Mouse (Mus musculus) megakaryocyte-erythroid progenitor cell, adult 5-6 weeks (primary cell): ENCODE measurements at regions not wholly inside any gene's neighbourhood (a gene's known extent, or its start where the extent isn't known, plus 50 kb on each side); places are given as distances from the start of the nearest gene placed in this dataset.
"Not testable (repeated sequence)": the region's sequence is repeated elsewhere in the genome, so short reads cannot be mapped to it uniquely, and the experiment has no call there.

ENCODE experiments used
- ATAC-seq: replicated peaks from 2 replicates; pipeline ENCODE4 v1.8.0; 2016; ENCODE audit warnings: mild to moderate bottlenecking, inconsistent platforms; ENCODE audit not compliant: severe bottlenecking, poor library complexity, low FRiP score, low TSS enrichment

DNA sequence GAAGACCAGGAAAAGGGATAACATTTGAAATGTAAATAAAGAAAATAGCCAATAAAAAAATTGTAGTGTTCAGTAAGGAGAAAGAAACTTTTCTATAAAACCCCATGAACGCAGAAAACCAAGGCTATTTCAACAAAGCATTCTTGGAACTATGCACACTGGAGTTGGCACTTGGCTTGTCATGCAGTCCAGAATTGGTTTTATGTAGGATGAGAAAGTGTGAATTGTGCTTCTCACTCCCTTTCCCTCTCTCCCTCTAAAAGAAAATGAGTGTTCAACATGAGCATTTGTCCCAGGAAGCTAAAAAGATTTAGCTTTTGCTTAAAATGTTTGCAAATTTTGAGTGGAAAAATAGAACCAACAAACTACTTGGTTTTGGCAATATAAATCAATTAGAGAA lies 841.6 kb upstream of the Adam24 start:
- no peak for ATAC-seq

DNA sequence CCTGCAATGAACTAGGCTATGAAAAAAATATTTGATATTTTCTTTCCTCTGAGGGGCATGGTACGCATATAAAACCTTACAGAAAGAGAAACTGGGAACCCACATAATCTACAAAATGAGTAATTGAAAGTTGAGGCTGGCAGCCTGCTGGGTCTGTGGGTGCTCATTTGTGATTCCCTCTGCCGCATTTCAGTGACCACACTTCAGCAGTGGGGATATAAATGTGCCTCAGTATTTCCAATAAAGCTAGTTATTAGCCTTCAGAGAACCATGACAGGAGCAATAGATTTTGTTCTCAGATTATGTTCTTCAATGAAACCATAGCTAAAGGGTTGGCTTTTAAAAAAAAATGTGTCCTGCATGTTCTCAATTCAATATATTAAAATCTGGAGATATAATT lies 828.0 kb upstream of the Adam24 start:
- ATAC-seq: no peak

DNA sequence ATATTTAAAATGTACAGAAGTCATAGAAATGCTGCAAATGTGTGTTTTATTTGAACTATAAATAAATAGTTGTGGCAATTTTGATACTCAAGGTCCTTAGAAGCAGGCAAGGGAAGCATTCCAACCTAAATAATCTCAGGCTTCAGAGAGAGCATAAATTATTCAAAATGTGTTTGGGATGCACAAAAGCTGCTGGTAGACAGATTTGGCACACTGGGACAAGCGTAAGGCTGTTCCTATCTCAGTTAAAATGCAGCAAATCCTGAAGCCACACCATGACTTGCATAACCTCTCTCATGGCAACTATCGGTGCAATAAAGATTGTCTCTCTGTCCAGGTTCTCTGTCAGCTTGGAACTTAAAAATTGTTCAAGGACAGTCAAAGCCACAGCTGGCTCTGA lies 812.3 kb upstream of the Adam24 start:
- no peak for ATAC-seq

DNA sequence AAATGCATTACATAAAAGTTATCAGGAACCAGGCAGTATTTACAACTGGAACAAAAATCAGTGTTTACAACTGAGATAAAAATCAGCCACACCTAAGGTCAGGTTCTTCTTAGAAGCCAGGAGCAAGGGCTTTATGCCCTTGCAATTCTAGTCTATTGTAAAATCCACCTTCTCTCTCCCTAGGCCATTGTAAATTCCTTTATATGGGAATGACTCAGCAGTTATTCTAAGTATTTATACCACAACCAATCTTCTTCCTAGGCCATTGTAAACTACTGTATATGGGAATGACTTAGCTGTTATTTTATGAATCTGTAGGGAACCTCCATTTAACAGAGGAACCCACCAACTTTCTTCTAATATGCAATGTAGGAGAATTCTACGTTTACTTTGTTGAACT lies 772.6 kb upstream of the Adam24 start:
- no peak for ATAC-seq

DNA sequence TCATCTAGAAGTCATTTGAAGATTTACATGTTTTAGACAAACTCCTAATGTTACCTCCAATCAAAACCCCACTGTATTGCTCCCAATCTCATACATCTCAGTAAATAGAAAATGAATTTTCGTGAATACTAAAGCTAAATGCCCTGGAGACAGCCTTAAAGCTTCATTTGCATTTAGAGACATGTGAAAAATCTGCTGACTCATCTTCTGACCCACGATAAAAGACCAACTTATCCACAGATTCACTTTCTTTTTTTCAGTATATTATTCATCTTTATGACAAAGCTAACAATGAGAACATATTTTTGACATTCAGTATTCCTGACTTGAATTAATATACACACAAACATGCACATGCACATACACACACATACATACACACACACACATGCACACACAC lies 762.0 kb upstream of the Adam24 start:
- no peak for ATAC-seq

DNA sequence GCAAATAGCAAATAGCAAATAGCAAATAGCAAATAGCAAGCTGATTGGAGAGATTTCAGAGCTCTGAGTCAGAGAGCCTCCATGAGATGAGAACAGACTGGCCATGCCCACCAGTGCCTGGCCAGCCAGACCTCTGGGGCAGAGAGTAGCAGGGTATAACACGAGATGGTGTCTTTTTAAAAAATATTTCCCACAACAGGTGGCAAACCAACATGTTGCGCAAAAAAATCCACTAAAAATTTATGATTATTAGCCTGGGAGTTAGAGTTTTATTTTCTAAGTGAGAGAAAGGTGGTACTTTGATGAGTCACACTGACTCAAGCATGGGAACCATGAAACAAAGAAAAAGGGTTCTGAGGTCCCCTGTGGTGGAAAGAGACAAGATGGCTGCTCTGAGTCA lies 753.5 kb upstream of the Adam24 start:
- ATAC-seq: no peak

DNA sequence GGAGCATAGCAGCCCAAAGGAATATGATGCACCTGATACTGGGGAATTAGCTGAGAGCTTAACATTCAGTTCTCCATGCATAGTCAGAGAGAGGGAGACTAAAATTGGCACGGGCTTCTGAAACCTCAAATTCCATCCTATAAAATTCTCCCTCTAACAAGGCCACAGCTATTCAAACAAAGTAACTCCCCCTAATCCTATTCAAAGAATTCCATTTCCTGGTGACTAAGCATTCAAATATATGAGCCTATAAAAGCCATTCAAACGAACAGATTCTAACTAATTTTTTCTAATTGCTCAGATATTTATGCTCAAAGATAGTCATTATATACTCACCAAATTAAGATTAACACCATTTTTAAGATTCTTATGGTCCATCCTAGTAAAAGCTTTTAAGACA lies 751.1 kb upstream of the Adam24 start:
- no peak for ATAC-seq

DNA sequence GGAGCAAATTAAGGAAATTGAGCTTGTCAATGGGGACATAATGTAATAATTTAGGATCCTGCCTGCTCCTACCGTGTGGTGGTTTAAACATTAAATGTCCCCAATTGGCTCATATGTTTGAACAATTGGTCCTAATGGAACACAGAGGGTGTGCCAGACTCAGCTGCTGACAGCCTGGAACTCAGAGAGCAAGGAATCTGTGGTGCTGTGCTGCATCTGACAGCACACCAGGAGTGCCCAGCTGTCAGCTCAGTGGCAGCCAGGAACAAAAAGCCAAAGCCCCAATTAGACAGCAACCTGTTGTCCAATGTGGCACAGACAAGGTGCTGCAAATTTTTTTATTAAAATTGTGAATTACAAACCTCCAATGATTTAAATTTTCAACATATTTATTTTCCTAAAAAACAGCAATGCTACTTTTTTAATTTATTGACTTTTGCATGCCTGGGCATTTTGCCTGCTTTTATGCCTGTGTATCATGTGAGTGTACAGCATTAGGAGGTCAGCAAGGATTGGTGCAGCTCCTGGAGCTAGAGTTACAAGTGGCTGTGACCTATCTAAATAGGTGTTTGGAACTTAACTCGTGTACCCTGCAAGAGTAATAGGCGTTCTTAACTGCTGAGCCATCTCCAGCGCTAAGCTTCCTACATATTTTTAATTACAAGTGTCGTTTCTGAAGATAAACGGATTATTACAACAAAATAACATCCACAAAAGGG lies 724.5 kb upstream of the Adam24 start:
- ATAC-seq: no peak

DNA sequence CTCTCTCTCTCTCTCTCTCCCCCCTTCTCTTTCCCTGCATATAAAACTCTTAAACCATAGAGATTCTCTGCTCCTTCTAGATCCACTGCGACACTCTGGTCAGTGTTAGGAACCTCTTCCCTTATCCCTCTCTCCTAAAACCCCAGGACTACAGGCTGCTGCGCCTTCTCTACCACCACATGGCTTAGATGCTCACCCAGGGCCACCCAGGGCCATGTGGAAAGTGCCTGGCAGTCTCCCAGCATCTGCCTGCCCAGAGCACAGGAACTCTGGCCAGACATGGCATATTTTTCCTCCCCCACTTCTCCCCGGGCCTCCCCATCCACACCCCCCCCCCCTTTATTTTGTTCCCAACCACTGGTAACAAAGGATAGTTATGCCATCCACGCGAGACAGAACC lies 720.4 kb upstream of the Adam24 start:
- ATAC-seq: no peak

DNA sequence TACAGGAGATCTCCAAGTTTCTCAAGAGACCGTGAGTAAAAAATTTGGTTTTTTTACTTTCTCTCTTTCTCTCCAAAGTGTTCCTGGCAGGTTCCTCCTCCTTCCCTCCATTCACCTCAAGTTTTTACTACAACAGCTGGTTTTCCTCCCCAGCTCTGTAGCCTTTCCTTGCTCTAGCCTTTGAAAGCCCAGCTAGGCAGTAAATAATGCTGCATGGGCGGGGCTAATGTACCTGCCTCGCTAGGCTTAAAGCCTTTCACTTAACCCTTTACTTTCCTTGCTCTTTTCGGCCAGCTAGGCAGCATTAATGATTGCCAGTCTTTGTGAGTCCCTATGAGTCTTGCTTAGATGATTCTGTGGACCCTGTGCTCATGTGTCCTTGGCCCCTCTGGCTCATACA lies 720.0 kb upstream of the Adam24 start:
- no peak for ATAC-seq

DNA sequence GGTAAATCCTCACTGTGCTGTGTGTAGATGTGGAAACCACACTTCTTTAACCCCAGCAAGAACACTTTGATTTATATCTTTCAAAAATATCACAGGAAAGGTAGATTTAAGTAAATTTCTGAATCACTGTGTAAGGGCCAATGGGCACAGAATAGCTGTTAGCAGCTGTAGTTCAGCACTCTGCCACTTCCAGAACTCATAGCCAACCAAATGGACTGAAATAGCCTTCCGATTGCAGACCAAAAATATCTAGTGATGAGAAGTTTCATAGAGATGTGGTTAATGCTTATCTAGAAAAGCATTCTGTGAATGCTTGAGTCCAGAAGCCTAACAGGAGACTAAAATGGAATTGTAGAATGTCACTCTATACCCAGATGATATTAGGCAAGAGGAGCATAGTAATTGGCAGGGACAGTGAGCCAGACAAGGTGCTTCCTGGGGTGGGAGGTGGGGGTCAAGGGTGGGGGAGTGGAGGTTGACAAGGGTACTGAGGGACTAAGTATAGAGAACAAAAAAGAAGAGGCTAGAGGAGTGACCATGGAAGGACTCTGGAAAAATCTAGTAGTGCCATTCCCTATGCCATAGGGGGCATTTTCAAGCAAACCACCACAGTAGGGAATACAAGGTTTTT lies 669.6 kb upstream of the Adam24 start:
- no peak for ATAC-seq

DNA sequence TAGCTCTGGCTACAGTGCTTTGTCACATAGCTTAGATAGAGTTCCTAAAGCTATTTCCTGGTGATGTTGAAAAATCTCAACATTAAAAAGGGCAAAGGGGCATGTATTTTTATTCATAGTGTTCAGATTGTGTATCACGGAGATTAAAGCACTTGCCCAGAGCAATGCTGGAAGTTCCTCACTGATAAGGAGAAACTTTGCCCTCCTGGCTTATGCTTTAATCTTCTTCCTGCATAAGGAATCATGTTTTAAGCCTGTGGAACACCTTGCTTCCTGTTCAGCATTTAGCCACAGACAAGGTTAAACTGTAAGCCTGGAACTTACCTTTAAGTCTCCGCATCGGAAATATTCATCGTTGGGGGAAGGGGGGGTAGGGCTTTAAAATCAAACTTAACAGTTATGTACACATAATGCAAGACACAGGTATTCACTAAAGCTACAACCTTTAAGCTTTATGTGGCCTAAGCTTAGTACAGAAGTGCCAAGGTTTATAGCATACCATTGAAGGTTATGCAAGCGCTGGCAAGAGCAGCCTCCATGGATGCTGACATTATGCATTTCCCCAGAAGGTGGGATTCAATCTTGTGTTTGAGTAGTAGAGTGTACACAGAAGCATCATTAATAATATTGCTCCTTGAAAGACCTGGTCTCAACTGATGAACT lies 655.5 kb upstream of the Adam24 start:
- no peak for ATAC-seq

DNA sequence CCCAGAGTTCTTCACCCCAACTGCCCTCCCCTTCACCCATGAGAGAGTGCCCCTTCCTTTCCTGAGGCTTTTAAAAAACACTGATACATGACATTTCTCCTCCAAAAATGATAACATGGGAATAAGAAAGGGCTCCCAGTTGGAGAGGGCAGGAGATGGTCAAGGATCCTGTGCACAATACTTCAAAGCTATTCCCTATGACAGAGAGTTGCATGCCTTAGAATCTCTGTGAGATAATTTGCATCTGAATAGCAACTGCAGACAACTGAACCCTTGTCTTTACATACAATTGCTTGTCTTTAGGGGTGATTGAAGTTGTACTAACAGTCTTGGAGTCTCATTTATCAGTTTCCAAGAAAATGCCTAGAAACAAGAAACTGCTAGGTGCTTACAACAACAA lies 610.7 kb upstream of the Adam24 start:
- ATAC-seq: no peak

DNA sequence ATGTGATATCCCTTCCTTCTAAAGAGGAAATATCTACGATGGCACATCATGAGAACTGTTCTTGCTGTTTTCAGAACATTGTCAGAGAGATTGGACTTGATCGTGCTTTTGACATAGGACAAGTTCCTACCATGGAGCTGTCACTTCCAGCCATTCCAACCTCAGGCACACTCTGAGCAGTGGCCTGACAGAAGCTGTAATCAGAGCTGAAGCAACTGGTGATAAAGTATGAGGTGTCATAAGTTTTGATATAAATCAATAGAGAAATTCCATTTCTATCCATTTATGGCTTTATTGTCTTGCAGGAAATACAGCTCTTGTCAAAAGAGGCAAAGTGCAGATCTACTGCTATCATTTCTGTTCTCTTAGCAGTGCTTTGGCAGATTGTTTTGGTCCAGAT lies 603.7 kb upstream of the Adam24 start:
- ATAC-seq: no peak

DNA sequence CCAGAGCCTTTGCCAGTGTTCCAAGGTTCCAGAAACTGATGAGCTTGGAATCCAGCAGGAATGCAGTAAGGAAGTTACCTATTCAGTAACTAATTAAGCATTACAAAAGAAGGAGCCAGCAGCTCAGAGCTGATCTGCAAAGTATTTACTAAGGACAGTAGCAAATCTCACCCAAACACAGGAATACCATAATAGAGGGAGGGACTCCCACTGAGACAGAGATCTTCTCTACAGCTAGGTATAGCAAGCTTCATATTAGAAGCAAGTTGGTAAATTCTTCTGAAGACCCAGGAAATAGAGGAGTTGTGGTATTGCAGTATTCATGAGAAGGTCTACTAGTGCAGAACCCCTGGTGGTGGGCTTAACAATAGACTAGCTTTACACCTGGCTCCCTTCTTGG lies 593.9 kb upstream of the Adam24 start:
- ATAC-seq: not testable (repeated sequence)

DNA sequence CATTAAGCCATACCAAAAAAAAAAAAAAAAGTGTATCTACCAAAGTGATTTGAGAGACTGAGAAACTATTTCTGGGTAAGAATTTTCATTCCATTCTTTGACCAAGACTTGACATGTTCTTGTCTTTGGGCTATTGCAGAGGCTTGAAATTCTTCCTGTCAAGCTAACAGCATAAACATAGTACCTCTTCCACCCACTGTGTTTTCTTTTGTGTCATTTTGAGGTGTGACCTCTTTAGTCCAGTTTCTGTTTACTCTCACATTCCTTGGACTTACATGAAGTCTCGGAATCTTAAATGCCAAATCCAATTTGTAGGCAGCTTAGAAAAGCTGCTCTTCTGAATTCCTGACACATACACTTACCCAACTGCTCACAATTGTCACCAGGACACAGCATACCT lies 590.7 kb upstream of the Adam24 start:
- no peak for ATAC-seq

DNA sequence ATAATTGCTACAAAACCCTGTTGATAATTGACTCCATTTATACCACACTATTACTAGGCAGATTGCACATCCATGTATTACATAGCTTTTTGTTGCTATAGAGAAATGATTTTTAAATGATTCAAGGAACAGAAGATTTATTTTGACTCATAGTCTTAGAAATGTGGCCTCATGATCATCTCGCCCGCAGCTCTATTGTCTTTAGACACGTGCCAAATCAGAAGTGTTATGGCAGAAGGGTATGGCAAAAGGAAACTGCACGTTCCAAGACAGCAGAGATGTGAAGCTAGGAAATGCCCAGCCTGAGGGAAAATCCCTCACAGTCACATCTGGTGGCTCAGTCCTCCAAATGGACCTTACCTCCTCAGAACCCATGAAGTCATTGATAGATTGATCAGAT lies 585.5 kb upstream of the Adam24 start:
- ATAC-seq: no peak

DNA sequence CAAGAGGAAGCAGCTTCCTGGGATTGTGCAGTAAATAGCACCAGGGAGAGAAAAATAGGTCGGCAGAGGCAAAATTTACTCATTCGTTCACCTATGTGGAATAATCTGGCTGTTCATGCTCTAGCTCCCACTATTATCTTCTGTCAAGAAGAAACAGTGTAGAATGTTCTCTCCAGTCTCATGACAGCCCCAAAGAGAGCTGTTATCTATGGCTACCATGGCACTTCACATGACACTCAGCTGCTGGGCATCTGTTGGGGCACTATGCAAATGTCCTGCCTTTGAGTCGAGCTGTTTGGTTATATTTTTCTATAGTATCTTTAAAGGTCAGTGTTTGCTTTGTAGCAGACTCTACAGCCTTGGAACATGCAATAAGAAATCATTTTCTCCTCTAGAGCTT lies 550.5 kb upstream of the Adam24 start:
- ATAC-seq: no peak

DNA sequence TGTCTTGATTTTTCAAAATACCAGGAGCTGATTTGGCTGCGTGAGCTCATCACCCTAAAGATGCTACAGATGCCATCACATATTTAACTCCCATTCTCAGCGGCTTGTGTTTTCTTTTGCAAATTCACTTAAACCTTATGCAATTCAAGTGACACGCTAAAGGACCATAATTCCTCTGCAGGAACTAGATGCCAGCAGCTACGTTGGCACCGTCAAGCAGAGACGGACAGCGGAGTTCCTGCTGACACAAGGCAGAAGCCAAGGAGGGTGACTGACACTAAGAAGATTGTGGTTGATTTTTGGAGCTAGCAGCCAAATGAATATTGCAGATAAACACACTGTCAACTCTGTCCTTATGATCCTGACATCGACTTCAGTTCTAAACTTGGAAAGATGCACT lies 547.7 kb upstream of the Adam24 start:
- no peak for ATAC-seq

DNA sequence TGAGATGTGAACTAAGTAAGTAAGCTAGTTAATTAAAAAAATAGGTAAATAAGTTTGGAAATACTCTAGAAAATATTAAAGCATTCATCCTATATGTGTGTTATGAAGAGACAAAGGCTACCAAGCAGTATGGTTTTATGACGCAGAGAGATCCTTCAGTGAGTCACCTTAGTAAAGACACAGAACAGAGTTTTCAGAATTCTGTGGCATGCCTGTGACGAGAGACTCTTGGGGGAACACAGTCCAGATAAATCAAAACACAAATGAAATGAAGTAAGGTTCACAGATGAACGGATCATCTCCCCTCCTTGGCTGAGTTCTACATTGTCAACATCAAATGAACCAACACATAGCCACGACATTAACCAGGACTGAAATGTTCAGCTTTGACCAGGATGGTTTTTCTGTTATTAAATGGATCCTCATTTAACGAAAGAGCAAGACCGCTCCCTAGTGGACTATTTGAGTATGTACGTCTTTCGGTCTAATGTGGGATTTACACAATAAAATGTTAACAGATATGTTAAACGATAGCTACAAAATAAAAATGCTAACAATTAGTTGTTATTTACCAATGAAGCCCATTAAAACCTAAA lies 542.1 kb upstream of the Adam24 start:
- no peak for ATAC-seq
